Mouse (Mus musculus) lung, postnatal 0 days (tissue): ENCODE measurements around the gene Efcc1.

Experiments used
- CTCF ChIP-seq: IDR thresholded peaks from 2 replicates; pipeline ENCODE4 v1.5.1; 2016; ENCODE audit warnings: antibody characterized with exemption, mild to moderate bottlenecking
- EP300 ChIP-seq: IDR thresholded peaks from 2 replicates; pipeline ENCODE4 v1.6.1; 2016; ENCODE audit warnings: antibody characterized with exemption, mild to moderate bottlenecking, control low read depth

DNA sequence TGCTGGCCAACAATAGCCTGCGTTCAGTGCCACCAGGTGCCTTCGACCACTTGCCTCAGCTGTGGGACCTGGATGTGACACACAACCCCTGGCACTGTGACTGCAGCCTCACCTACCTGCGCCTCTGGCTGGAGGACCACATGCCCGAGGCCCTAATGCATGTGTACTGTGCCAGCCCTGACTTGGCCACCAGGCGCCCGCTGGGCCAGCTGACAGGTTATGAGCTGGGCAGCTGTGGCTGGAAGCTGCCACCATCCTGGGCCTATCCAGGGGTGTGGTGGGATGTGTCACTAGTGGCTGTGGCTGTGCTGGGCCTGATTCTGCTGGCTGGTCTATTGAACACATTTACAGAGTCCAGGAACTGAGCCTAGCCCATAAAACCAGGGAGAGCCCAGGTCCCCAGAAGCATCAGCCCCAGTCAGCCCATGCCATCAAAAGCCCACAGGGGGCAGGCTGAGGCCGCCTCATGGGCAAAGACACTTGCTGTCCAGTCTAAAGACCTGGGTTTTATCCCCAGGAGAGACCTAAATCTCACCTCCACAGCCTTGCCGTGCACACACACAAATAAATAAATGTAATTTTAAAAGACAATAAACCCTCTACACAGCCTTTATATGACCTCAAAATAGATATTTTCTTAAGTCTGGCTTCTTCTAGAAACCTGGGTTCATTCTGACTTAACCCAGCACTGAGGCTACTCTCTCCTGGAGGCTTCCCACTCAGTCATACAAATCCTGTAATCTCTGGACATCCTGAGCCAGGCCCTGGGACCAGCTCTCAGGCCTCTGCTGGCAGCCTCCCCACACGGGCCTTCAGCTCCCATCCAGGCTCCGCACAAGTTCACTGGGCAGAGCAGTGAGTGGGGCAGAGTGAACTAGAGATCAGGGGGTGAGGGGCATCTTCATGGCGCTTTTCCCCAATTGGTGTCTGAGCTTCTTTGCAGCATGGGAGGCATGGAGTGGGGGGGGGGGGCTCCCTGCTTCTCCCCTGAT lies 48.8 kb downstream of the Efcc1 start:
- TF ChIP-seq CTCF, result peak; percentile 55
- no peak for TF ChIP-seq EP300
